Mouse (Mus musculus) heart, adult 2 months (tissue): Measurements from ENCODE around the gene Nmrk1.

ENCODE experiments used
- CTCF ChIP-seq: fragments of 200-600 bp; IDR thresholded peaks from 2 replicates; pipeline ENCODE4 v1.8.1; 2022; ENCODE audit warnings: antibody characterized with exemption, mild to moderate bottlenecking, moderate library complexity
- POLR2A ChIP-seq: fragments of 200-500 bp; IDR thresholded peaks from 2 replicates; pipeline ENCODE4 v1.6.1; 2011; ENCODE audit warnings: mild to moderate bottlenecking, low read depth, low read length, control low read depth; ENCODE audit not compliant: insufficient read depth

DNA sequence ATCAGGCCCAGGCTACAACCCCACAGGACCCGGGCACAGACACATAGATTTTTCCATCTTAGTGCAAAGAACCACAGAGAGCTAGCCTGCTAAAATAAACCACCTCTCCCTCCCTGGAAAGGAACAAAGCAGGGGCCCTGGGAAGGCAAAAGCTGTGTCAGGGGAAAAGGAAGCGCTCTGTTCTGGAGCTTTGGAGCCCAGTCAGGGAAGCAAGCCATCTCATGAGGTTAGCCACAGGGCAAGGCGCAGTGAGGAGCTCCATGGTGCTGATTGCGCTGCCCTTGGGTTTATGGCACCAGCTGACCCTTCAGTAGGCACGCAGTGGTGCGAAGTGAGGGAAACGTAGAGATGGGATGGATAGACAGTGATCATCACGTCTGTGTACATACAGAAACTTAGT, 22.6 kb downstream of the Nmrk1 start:
- no peak for TF ChIP-seq CTCF
- TF ChIP-seq POLR2A = no peak
